Mouse (Mus musculus) hindbrain, embryonic 14.5 days (tissue): ENCODE data around the gene Tmem50a. TPM values are rescaled to one million over a fixed set of nuclear protein-coding genes. Genes with fewer than 3 reads are reported as not detected.

Experiments
- ATAC-seq: fragments of 200-750 bp; cut with Nextera tagmentation; 2 replicates; pipeline ENCODE4 v1.8.0; 2017; ENCODE audit warnings: moderate number of reproducible peaks, mild to moderate bottlenecking, moderate TSS enrichment, moderate library complexity; ENCODE audit not compliant: low FRiP score
- DNase-seq: peaks from one replicate; pipeline ENCODE4 v3.0.0-alpha.2; 2015; ENCODE audit warnings: low spot score
- H3K27ac ChIP-seq: fragments of 300-500 bp; sonication (generic); 2 replicates; pipeline ENCODE4 v1.5.1; 2014; ENCODE audit warnings: mild to moderate bottlenecking, moderate library complexity
- H3K27me3 ChIP-seq: fragments of 300-500 bp; sonication (generic); 2 replicates; pipeline ENCODE4 v1.6.1; 2014; ENCODE audit warnings: mild to moderate bottlenecking, low read length, mixed read lengths; ENCODE audit not compliant: control insufficient read depth, insufficient read depth
- H3K36me3 ChIP-seq: fragments of 300-500 bp; sonication (generic); replicated peaks from 2 replicates; pipeline ENCODE4 v1.6.1; 2014; ENCODE audit not compliant: control insufficient read depth, insufficient read depth
- H3K4me1 ChIP-seq: fragments of 300-500 bp; sonication (generic); replicated peaks from 2 replicates; pipeline ENCODE4 v1.6.1; 2014; ENCODE audit warnings: antibody characterized with exemption, low read length, mixed read lengths; ENCODE audit not compliant: control insufficient read depth, insufficient read depth
- H3K4me2 ChIP-seq: fragments of 300-500 bp; sonication (generic); replicated peaks from 2 replicates; pipeline ENCODE4 v1.6.1; 2014; ENCODE audit warnings: mild to moderate bottlenecking, moderate library complexity
- H3K4me3 ChIP-seq: fragments of 300-500 bp; sonication (generic); replicated peaks from 2 replicates; pipeline ENCODE4 v1.5.1; 2014; ENCODE audit warnings: mild to moderate bottlenecking, low read length
- H3K9ac ChIP-seq: fragments of 300-500 bp; sonication (generic); 2 replicates; pipeline ENCODE4 v1.6.1; 2014
- H3K9me3 ChIP-seq: fragments of 300-500 bp; sonication (generic); 2 replicates; pipeline ENCODE4 v1.6.1; 2016; ENCODE audit warnings: low read length; ENCODE audit not compliant: control insufficient read depth
- WGBS: fragments of 180-500 bp; shearing (Covaris S2); extraction: QIAGEN DNeasy Blood & Tissue Kit; methylation state at CpG from one replicate; pipeline ENCODE4 v1.1.7; 2014; 5-methylcytosine and 5-hydroxymethylcytosine counted together
- polyA plus RNA-seq: library from polyadenylated mRNA; unstranded; fragments of >200 nt; fragmentation: Nextera tagmentation; extraction: Ambion mirVana; gene quantifications from 2 replicates; pipeline ENCODE4 v1.2.1, GENCODE M21; 2014

The Tmem50a gene
- polyA plus RNA-seq, 1 experiment from 2014 or later, result 203 TPM

DNA sequence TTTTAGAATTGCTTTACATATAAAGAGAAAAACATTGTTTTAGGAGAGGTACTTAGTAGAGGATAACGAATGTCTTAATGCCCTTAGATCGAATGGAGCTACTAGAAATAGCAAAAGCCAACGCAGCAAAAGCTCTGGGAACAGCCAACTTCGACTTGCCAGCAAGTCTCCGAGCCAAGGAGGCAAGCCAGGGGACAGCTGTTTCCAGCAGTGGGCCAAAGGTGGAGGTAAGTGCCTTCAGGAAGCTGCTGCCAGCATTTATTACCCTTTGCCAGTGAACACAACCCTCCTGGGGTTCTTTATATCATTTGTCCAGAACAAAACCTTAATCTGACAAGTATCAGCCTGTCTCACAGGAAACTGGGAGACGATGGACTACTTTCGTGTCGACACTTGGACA lies 10.4 kb upstream of the Tmem50a start:
- Histone ChIP-seq H3K27me3 (no peaks in the 10 kb centered on the region), H3K9ac (peak overlapping the region; percentile 48; the same call in 1 of the 2 replicates), H3K4me2 (peak overlapping the region; percentile 97), H3K36me3 (peaks cover 52% of the 10 kb centered on the region), H3K4me1 (peaks cover 26% of the 10 kb centered on the region), H3K4me3 (peak overlapping the region; percentile 100), H3K27ac (no peak overlapping the region), H3K9me3 (no peaks in the 10 kb centered on the region)
- no peak for ATAC-seq
- no peak for DNase-seq
- WGBS, result 81% methylated on average over 8 of the region's 8 CpGs

GRCm38 (mm10) chr4:134924019-134924741 lies 9.4 kb upstream of the Tmem50a start:
- under 1% methylated on average over 75 of the region's 75 CpGs for WGBS
- H3K4me1 ChIP-seq, result peaks cover 26% of the 10 kb centered on the region
- H3K4me3 ChIP-seq, result peak overlapping the region; percentile 100
- peak overlapping the region; percentile 97 for H3K4me2 ChIP-seq
- H3K27ac ChIP-seq, result peak overlapping the region; percentile 95
- peaks cover 48% of the 10 kb centered on the region for H3K36me3 ChIP-seq
- no peaks in the 10 kb centered on the region for H3K9me3 ChIP-seq
- no peak for DNase-seq
- no peaks in the 10 kb centered on the region for H3K27me3 ChIP-seq
- peak; percentile 18; the same call in 1 of the 2 replicates for ATAC-seq
- H3K9ac ChIP-seq, result peak overlapping the region; percentile 97

DNA sequence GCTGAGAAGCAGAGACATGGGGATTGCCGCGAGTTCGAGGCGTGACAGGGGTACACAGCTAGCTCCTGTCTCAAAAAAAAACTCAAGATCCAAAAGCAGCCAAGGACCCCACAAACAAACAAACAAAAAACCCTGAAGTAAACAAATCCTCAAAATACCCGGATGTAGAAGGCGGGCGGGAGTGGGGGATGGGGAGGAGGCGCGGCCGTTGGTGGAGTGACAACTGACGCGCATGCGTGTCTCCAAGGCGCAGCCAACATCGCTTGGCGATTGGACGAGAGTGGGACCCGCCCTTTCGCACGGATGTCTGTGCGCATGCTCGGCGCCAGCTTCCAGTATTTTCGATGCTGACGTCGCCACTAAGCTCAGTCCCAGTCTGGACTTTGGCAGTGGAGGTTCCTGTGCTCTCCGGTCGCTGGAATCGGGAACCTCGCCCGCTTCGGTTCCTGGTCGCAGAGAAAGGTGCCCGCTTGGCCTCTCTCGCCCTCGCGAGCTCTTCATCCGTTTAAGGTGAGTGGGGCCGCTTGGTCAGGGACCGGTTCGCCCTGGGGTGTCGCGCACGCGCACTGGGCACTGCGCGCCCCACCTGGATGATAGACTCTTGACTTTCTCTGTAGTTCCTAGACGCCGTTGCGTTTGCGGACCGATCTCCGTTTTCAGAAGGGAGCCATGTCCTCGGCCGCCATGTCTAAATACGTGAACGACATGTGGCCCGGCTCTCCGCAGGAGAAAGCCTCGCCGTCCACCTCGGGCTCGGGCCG lies 8.6 kb upstream of the Tmem50a start, which contains the start of gene Rsrp1:
Rsrp1 (plus strand) TSS at position 335 of the 761 bp plus-strand sequence.
- DNase-seq, result peak; percentile 98
- peaks cover 26% of the 10 kb centered on the region for H3K4me1 ChIP-seq
- peak; percentile 96 for ATAC-seq
- H3K4me3 ChIP-seq, result peak within 1 kb of the TSS; percentile 100
- peak within 1 kb of the TSS; percentile 97 for H3K9ac ChIP-seq
- peaks cover 41% of the 10 kb centered on the region for H3K36me3 ChIP-seq
- peak within 1 kb of the TSS; percentile 95 for H3K27ac ChIP-seq
- H3K4me2 ChIP-seq, result peak within 1 kb of the TSS; percentile 97
- H3K27me3 ChIP-seq, result no peaks in the 10 kb centered on the region
- WGBS, result under 1% methylated on average over 64 of the region's 64 CpGs
- no peaks in the 10 kb centered on the region for H3K9me3 ChIP-seq

DNA sequence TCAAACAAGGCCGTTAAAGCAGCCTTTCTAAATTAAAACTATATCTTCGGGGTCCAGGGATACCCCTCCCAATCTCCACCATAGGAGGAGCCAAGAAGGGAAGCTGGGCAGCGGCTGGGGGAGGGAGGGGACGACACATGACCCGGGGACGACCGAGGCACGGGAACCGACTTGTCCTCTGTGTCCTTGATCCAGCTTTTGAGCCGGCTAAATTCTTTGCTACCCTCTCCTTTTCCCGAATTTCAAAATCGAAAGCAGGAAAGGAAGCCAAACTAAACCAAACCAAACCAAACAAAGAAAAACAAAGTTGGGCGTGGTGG lies 8.1 kb upstream of the Tmem50a start:
- Histone ChIP-seq H3K4me3 (peak overlapping the region; percentile 100), H3K9me3 (no peaks in the 10 kb centered on the region), H3K27me3 (no peaks in the 10 kb centered on the region), H3K4me2 (peak overlapping the region; percentile 97), H3K36me3 (peaks cover 36% of the 10 kb centered on the region), H3K9ac (peak overlapping the region; percentile 97), H3K4me1 (peaks cover 26% of the 10 kb centered on the region), H3K27ac (peak overlapping the region; percentile 95)
- DNase-seq (peak; percentile 41), ATAC-seq (peak; percentile 67)
- WGBS, result under 1% methylated on average over 13 of the region's 13 CpGs

GRCm38 (mm10) chr4:134922111-134922924 lies 7.5 kb upstream of the Tmem50a start:
- no peak for DNase-seq
- 61% methylated on average over 10 of the region's 10 CpGs for WGBS
- H3K27ac ChIP-seq, result peak overlapping the region; percentile 95
- peak overlapping the region; percentile 100 for H3K4me3 ChIP-seq
- H3K27me3 ChIP-seq, result no peaks in the 10 kb centered on the region
- H3K36me3 ChIP-seq, result peaks cover 30% of the 10 kb centered on the region
- H3K9me3 ChIP-seq, result no peaks in the 10 kb centered on the region
- peak overlapping the region; percentile 97 for H3K4me2 ChIP-seq
- peaks cover 26% of the 10 kb centered on the region for H3K4me1 ChIP-seq
- no peak for ATAC-seq
- H3K9ac ChIP-seq, result peak overlapping the region; percentile 97

- no peaks in the 10 kb centered on the region for H3K9me3 ChIP-seq
- no peak overlapping the region for H3K9ac ChIP-seq
- H3K36me3 ChIP-seq, result peaks cover 24% of the 10 kb centered on the region
- no peak overlapping the region for H3K4me2 ChIP-seq
- H3K27me3 ChIP-seq, result no peaks in the 10 kb centered on the region
- peaks cover 26% of the 10 kb centered on the region for H3K4me1 ChIP-seq
- H3K4me3 ChIP-seq, result no peak overlapping the region
- DNase-seq (no peak), ATAC-seq (no peak)
- no peak overlapping the region for H3K27ac ChIP-seq
- WGBS, result 97% methylated on average over 4 of the region's 4 CpGs
Observed at GRCm38 (mm10) chr4:134921703-134922102, 6.9 kb upstream of the Tmem50a start.

- H3K9ac ChIP-seq, result no peak overlapping the region
- ATAC-seq (no peak), DNase-seq (no peak)
- peaks cover 13% of the 10 kb centered on the region for H3K36me3 ChIP-seq
- H3K4me2 ChIP-seq, result no peak overlapping the region
- no peak overlapping the region for H3K27ac ChIP-seq
- no peaks in the 10 kb centered on the region for H3K9me3 ChIP-seq
- H3K4me3 ChIP-seq, result no peak overlapping the region
- 98% methylated on average over 6 of the region's 6 CpGs for WGBS
- H3K27me3 ChIP-seq, result no peaks in the 10 kb centered on the region
- peaks cover 19% of the 10 kb centered on the region for H3K4me1 ChIP-seq
Observed at GRCm38 (mm10) chr4:134920631-134921030, 5.8 kb upstream of the Tmem50a start.

DNA sequence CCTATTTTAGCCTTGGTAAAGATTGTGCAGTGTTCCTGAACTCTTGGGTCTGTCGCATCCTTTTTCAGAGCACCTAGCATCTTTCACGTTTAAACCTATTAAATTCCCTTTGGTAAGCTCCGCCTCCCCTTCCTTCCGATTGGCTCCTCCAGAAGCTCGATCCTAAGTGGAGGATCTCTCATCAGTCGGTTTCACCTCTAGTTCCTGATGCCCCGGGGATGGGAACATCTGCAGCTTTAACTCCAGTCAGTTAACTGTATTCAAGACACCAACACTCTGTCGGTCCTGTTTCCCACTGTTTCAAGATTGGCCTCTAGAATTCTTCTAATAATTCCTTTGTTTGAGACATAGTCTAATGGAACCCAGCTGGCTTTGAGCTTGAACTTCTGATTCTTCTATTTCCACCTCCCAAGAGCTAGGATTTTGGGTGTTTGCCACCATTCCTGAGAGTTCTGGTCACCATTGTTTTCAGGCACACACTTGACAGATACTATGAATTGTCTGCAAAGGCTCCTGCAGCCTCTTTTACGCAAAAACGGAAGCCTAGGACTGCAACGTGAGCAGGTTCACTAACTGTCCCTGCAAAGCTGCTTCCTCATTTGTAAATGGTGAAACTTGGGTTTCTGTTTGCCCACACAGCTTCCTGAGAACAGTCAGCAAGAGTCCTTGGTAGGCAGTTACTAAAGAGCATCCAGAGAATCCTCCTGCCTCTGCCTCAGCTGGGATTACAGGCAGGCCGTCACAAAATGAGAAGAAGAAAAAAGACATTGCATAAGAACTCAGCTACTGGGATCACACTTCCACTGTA lies 5.1 kb upstream of the Tmem50a start:
- Histone ChIP-seq H3K36me3 (peaks cover 6% of the 10 kb centered on the region; the same call in 1 of the 2 replicates), H3K4me1 (peaks cover 12% of the 10 kb centered on the region), H3K9ac (no peak overlapping the region), H3K4me3 (no peak overlapping the region), H3K27me3 (no peaks in the 10 kb centered on the region), H3K27ac (no peak overlapping the region), H3K9me3 (no peaks in the 10 kb centered on the region), H3K4me2 (no peak overlapping the region)
- ATAC-seq (no peak), DNase-seq (no peak)
- 41% methylated on average over 12 of the region's 12 CpGs for WGBS
